Mouse (Mus musculus) forebrain, embryonic 12.5 days (tissue): Measurements from ENCODE around the gene Zfp629. TPM values are rescaled to one million over a fixed set of nuclear protein-coding genes. Genes with fewer than 3 reads are reported as not detected.

ENCODE experiments used
- ATAC-seq: fragments of 200-750 bp; cut with Nextera tagmentation; 2 replicates; pipeline ENCODE4 v1.8.0; 2017; ENCODE audit warnings: moderate TSS enrichment; ENCODE audit not compliant: low FRiP score
- H3K27ac ChIP-seq: fragments of 300-500 bp; sonication (generic); 2 replicates; pipeline ENCODE4 v1.5.1; 2016; ENCODE audit warnings: mild to moderate bottlenecking
- H3K27me3 ChIP-seq: fragments of 300-500 bp; sonication (generic); 2 replicates; pipeline ENCODE4 v1.6.1; 2016; ENCODE audit warnings: mild to moderate bottlenecking
- H3K36me3 ChIP-seq: fragments of 300-500 bp; sonication (generic); replicated peaks from 2 replicates; pipeline ENCODE4 v1.6.1; 2016; ENCODE audit warnings: mild to moderate bottlenecking
- H3K4me1 ChIP-seq: fragments of 300-500 bp; sonication (generic); 2 replicates; pipeline ENCODE4 v1.6.1; 2016
- H3K4me2 ChIP-seq: fragments of 300-500 bp; sonication (generic); 2 replicates; pipeline ENCODE4 v1.6.1; 2016; ENCODE audit warnings: mild to moderate bottlenecking, moderate library complexity
- H3K4me3 ChIP-seq: fragments of 300-500 bp; sonication (generic); replicated peaks from 2 replicates; pipeline ENCODE4 v1.5.1; 2016; ENCODE audit warnings: mild to moderate bottlenecking
- H3K9ac ChIP-seq: fragments of 300-500 bp; sonication (generic); 2 replicates; pipeline ENCODE4 v1.6.1; 2016; ENCODE audit warnings: mild to moderate bottlenecking
- H3K9me3 ChIP-seq: fragments of 300-500 bp; sonication (generic); 2 replicates; pipeline ENCODE4 v1.6.1; 2016
- WGBS: fragments of 180-500 bp; shearing (Covaris S2); methylation state at CpG from one replicate; pipeline ENCODE4 v1.1.7; 2016; 5-methylcytosine and 5-hydroxymethylcytosine counted together
- polyA plus RNA-seq: library from polyadenylated mRNA; unstranded; fragments of >200 nt; fragmentation: Nextera tagmentation; extraction: Ambion mirVana; gene quantifications from 2 replicates; pipeline ENCODE4 v1.2.1, GENCODE M21; 2016

The Zfp629 gene
- polyA plus RNA-seq, 1 experiment from 2014 or later = 31.7 TPM

DNA sequence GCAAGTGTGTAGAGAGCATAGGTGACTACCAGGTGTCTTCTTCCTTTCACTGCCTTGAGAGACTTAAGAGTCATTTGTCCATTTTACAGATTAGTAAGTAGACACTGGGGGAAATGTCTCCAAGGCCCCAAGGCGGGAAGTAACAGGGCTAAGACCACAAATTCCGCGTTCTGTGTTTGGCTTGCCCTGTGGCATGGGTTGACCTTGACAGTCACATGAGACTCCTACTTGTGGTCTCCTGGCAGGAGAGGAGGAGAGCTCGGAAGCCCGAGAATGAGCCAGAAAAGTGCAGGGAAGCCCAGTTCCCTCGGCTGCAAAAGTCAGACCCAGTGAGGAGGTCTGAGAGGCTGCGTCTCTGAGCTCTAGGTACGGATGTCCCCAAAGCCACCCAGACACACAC, 2.1 kb downstream of the Zfp629 start:
- Histone ChIP-seq H3K4me1 (peaks cover 30% of the 10 kb centered on the region), H3K27ac (no peak overlapping the region), H3K9ac (peak overlapping the region; percentile 98; the same call in 1 of the 2 replicates), H3K36me3 (peaks cover 46% of the 10 kb centered on the region), H3K4me2 (peak overlapping the region; percentile 90), H3K27me3 (no peaks in the 10 kb centered on the region), H3K9me3 (no peaks in the 10 kb centered on the region), H3K4me3 (peak overlapping the region; percentile 100)
- 90% methylated on average over 8 of the region's 8 CpGs for WGBS
- no peak for ATAC-seq

DNA sequence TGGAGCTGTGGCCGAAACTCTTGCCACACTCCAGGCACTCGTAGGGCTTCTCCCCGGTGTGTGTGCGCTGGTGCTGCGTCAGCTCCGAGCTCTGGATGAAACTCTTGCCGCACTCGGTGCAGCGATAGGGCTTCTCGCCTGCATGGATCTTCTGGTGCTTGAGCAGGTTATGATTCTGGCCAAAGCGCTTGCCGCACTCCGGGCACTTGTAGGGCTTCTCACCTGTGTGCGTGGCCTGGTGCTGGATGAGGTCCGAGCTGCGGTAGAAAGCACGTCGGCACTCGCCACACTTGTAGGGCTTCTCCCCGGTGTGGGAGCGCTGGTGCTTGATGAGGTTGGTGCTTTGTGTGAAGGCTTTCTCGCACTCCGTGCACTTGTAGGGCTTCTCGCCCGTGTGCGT, 4.0 kb downstream of the Zfp629 start:
- Histone ChIP-seq H3K9me3 (no peaks in the 10 kb centered on the region), H3K9ac (no peak overlapping the region), H3K4me1 (peaks cover 21% of the 10 kb centered on the region), H3K27ac (no peak overlapping the region), H3K27me3 (no peaks in the 10 kb centered on the region), H3K36me3 (peaks cover 65% of the 10 kb centered on the region), H3K4me3 (no peak overlapping the region), H3K4me2 (no peak overlapping the region)
- WGBS = 97% methylated on average over 26 of the region's 26 CpGs
- ATAC-seq = no peak

DNA sequence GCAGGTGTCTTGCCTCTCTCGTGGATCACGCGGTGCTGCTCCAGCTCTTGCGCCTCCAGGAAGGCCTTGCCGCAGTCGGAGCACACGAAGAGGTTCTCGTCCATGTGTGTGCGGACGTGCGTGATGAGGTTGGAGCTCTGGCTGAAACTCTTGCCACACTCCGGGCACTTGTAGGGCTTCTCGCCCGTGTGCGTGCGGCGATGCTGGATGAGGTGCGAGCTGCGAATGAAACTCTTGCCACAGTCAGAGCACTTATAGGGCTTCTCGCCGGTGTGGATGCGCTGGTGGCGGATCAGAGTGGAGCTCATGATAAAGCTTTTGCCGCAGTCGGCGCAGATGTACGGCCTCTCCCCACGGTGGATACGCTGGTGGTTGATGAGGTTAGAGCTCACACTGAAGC, 4.6 kb downstream of the Zfp629 start:
- 98% methylated on average over 29 of the region's 29 CpGs for WGBS
- H3K9me3 ChIP-seq = no peaks in the 10 kb centered on the region
- no peak overlapping the region for H3K27ac ChIP-seq
- no peak overlapping the region for H3K9ac ChIP-seq
- ATAC-seq = no peak
- H3K4me1 ChIP-seq = peaks cover 16% of the 10 kb centered on the region
- H3K4me3 ChIP-seq = no peak overlapping the region
- peaks cover 70% of the 10 kb centered on the region for H3K36me3 ChIP-seq
- H3K27me3 ChIP-seq = no peaks in the 10 kb centered on the region
- H3K4me2 ChIP-seq = no peak overlapping the region

DNA sequence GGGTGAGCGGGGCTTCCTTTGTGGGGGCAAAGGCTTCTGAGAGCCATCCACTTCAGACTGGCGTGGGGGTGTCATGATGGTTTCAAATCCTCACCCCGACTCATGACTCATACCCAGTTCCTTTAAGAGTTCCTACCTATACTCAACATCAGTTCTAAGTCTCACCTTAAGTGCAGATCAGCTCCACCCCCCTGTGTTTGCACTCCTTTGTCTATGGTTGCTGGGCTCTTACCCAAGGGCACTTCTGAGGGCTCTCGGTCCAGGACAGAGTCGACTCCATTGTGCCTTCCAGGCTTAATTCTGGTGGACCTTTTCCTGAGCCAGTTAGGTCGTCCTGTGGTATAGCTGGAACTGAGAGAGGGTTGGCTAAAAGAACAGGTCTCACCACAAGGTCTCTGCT, 8.4 kb downstream of the Zfp629 start:
- H3K9ac ChIP-seq = no peak overlapping the region
- H3K36me3 ChIP-seq = peaks cover 92% of the 10 kb centered on the region
- H3K4me1 ChIP-seq = no peaks in the 10 kb centered on the region
- no peaks in the 10 kb centered on the region for H3K27me3 ChIP-seq
- no peaks in the 10 kb centered on the region for H3K9me3 ChIP-seq
- H3K4me2 ChIP-seq = no peak overlapping the region
- no peak for ATAC-seq
- no peak overlapping the region for H3K27ac ChIP-seq
- WGBS = 84% methylated on average over 6 of the region's 6 CpGs
- H3K4me3 ChIP-seq = no peak overlapping the region

DNA sequence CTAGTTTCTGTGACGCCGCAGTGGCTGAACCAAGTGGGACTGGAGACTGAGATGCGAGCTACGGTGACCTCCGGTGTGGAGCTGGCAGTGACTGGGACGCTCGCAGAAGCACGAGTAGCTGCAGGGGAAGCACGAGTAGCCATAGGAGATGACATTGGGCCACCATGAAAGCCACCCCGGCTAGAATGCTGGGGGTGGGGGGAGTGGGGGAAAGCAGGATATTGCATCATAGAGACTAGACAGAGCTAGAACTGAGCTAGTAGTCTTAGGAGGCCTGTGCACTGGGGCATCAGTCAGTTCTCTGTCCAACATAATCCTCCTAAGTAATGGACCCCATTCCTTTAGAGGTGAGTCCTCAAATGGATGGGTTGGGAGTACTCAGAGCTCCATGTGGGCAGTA, 11.3 kb downstream of the Zfp629 start:
- H3K36me3 ChIP-seq = peaks cover 92% of the 10 kb centered on the region
- H3K4me2 ChIP-seq = no peak overlapping the region
- H3K9ac ChIP-seq = no peak overlapping the region
- no peak overlapping the region for H3K4me3 ChIP-seq
- 92% methylated on average over 10 of the region's 10 CpGs for WGBS
- ATAC-seq = no peak
- H3K4me1 ChIP-seq = no peaks in the 10 kb centered on the region
- H3K27ac ChIP-seq = no peak overlapping the region
- no peaks in the 10 kb centered on the region for H3K9me3 ChIP-seq
- no peaks in the 10 kb centered on the region for H3K27me3 ChIP-seq

DNA sequence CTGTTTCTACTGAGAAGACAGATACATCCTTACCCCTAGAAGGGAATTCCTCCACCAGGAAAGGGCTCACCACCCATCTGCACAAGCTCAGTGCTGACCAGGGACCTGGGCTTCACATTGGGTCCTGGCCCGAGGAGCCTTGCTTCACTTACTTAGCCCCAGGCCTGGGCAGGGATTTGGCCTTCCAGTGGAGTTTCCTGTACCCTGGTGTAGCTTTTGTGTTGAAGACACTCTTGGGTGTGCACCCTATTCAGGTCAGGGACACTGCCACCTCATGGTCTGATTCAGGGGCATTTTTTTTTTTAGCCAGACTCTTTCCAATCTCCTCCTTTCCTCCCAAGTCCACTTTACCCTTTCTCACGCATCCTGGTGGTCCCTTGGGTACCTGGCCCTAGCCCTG, 12.7 kb downstream of the Zfp629 start:
- H3K4me1 ChIP-seq = no peaks in the 10 kb centered on the region
- H3K9me3 ChIP-seq = no peaks in the 10 kb centered on the region
- H3K27ac ChIP-seq = no peak overlapping the region
- peaks cover 91% of the 10 kb centered on the region for H3K36me3 ChIP-seq
- ATAC-seq = no peak
- no peaks in the 10 kb centered on the region for H3K27me3 ChIP-seq
- 88% methylated on average over 2 of the region's 2 CpGs for WGBS
- H3K4me2 ChIP-seq = no peak overlapping the region
- H3K4me3 ChIP-seq = no peak overlapping the region
- H3K9ac ChIP-seq = no peak overlapping the region

DNA sequence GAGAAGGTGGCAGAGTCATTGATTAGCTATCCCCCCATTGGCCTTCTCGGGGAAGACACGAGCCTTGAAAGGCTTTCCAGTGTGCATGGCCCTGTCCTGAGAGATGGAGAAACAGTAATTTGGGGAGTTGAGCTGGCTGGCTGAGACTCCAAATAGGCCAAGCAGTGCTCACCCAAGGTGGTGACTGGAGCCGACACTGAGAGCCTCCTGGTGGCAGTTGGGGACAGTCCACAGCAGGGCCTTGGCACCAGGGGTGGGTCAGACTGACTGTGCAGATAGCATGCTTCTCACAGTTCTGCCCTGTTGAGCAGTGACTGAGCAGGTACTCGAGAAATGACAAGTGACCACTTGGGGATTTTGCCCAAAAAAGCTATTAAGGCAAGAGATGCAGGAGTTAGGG, 13.9 kb downstream of the Zfp629 start:
- Histone ChIP-seq H3K9ac (no peak overlapping the region), H3K27me3 (no peaks in the 10 kb centered on the region), H3K36me3 (peaks cover 91% of the 10 kb centered on the region), H3K4me3 (no peak overlapping the region), H3K4me1 (no peaks in the 10 kb centered on the region), H3K9me3 (no peaks in the 10 kb centered on the region), H3K27ac (no peak overlapping the region), H3K4me2 (no peak overlapping the region)
- WGBS = 89% methylated on average over 4 of the region's 4 CpGs
- no peak for ATAC-seq

DNA sequence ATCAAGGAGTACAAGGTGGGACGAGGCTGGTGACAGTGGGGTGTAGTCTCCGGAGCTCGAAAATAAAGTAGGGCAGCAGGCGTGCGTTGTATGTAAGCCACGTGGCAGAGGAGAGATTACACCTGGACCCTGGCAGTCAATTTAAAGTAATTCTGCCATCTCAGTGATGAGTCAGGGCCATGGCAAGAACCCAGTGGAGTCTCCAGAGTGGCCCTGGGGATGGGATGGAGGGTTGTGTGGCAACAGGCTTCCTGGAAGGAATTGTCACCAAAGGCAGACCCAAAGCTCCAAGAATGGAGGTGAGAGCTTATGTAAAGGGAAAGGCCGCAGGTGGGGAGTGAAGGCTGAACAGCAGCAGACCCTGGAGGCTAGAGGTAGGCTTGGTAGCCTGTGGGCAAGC, 15.0 kb downstream of the Zfp629 start:
- Histone ChIP-seq H3K27me3 (no peaks in the 10 kb centered on the region), H3K9ac (no peak overlapping the region), H3K4me2 (no peak overlapping the region), H3K27ac (no peak overlapping the region), H3K9me3 (no peaks in the 10 kb centered on the region), H3K36me3 (peaks cover 94% of the 10 kb centered on the region), H3K4me1 (no peaks in the 10 kb centered on the region), H3K4me3 (no peak overlapping the region)
- 95% methylated on average over 7 of the region's 7 CpGs for WGBS
- ATAC-seq = no peak

DNA sequence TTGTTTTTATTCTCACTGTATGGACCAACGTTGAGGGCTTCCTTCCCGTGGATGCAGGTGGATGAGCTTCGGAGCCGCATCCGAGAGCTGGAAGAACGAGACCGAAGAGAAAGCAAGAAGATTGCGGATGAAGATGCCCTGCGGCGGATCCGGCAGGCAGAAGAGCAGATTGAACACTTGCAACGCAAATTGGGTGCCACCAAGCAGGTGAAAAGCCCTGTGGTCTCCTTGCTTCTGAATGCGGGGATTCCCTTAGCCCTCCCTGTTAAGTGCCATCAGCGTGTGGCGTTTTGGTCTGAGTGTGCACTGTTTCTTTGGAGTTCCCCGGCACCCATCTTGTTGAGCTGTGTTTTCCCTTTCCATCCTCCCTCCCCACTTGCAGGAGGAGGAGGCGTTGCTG, 18.9 kb downstream of the Zfp629 start:
- no peak overlapping the region for H3K4me3 ChIP-seq
- H3K36me3 ChIP-seq = peaks cover 99% of the 10 kb centered on the region
- no peak overlapping the region for H3K9ac ChIP-seq
- no peak for ATAC-seq
- H3K27ac ChIP-seq = no peak overlapping the region
- H3K4me2 ChIP-seq = no peak overlapping the region
- no peaks in the 10 kb centered on the region for H3K4me1 ChIP-seq
- 97% methylated on average over 17 of the region's 17 CpGs for WGBS
- no peaks in the 10 kb centered on the region for H3K9me3 ChIP-seq
- no peaks in the 10 kb centered on the region for H3K27me3 ChIP-seq

DNA sequence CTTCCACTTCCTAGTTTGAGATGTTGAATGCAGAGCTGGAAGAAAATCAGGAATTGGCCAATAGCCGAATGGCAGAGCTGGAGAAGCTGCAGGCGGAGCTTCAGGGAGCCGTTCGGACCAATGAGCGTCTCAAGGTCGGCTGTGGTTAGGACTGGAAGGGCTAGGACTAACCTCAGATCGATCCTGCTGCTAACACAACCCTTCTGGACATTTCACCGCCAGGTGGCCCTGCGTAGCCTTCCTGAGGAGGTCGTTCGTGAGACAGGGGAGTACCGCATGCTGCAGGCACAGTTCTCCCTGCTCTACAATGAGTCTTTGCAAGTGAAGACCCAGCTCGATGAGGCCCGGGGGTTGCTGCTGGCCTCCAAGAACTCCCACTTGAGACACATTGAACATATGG, 23.0 kb downstream of the Zfp629 start:
- no peak for ATAC-seq
- H3K27ac ChIP-seq = no peak overlapping the region

DNA sequence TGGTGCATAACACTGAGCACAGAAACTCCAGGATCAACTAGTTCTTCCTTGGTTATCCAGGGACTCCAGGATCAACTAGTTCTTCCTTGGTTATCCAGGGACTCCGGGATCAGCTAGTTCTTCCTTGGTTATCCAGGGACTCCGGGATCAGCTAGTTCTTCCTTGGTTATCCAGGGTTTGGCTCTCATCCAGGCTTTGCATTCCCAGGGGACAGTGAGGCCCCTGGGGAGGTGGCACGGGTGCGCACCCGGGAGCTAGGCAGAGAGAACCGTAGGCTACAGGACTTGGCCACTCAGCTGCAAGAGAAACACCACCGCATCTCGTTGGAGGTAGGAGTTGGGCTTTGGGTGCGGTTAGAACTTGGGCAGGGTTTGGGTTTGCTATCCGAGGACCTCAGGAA, 24.5 kb downstream of the Zfp629 start:
- ATAC-seq = no peak
- H3K27me3 ChIP-seq = no peaks in the 10 kb centered on the region
- no peak overlapping the region for H3K27ac ChIP-seq
- 95% methylated on average over 10 of the region's 10 CpGs for WGBS
- H3K9ac ChIP-seq = no peak overlapping the region
- peaks cover 18% of the 10 kb centered on the region for H3K4me1 ChIP-seq
- H3K36me3 ChIP-seq = peaks cover 64% of the 10 kb centered on the region
- no peak overlapping the region for H3K4me2 ChIP-seq
- no peak overlapping the region for H3K4me3 ChIP-seq
- no peaks in the 10 kb centered on the region for H3K9me3 ChIP-seq

More for the DNA sequence above, 23.0 kb downstream of the Zfp629 start:
- Histone ChIP-seq H3K36me3 (peaks cover 79% of the 10 kb centered on the region), H3K9ac (no peak overlapping the region), H3K4me2 (no peak overlapping the region), H3K9me3 (no peaks in the 10 kb centered on the region), H3K4me3 (no peak overlapping the region), H3K27me3 (no peaks in the 10 kb centered on the region), H3K4me1 (peaks cover 11% of the 10 kb centered on the region)
- WGBS = 92% methylated on average over 14 of the region's 14 CpGs

DNA sequence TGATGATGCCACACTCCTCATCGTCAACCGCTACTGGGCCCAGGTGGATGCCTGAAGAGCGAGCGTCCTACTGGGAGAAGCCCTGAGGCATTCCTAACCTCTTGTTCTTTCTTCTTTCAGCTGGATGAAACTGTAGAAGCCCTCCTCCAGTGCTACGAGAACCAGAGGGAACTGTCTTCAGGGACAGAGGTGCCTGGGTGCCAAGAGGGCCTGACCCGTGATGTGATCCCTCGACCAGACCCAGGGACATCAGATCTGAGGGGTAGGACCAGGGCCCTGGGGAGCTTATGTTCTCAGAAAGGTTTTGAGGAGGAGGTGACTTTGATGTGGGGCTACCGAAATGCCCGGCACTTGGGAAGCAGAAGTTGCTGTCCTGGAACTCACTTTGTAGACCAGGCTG, 26.0 kb downstream of the Zfp629 start:
- ATAC-seq = no peak
- WGBS = 93% methylated on average over 9 of the region's 9 CpGs
- Histone ChIP-seq H3K9me3 (no peaks in the 10 kb centered on the region), H3K36me3 (peaks cover 55% of the 10 kb centered on the region), H3K4me2 (peak overlapping the region; percentile 89), H3K9ac (0 out of 2 replicates have a peak overlapping the region, but pooled peaks have one; percentile 76), H3K4me1 (peaks cover 18% of the 10 kb centered on the region), H3K27me3 (no peaks in the 10 kb centered on the region), H3K4me3 (peak overlapping the region; percentile 90), H3K27ac (no peak overlapping the region)

DNA sequence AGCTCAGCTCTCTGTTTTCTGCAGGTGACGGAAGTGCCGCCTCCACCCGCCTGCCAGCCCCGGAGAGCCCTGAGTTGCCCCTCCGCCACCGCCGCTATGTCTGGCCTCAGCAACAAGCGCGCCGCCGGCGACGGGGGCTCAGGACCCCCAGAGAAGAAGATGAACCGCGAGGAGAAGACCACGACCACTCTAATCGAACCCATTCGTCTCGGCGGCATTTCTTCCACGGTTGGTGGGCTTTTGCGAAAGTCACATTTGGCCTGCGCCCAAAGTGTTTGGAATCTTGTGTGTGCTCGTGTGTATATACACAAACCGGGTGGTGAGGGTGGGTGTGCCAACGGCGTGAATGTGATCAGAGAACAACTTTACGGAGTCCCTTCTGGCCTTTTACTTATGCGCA, 26.7 kb downstream of the Zfp629 start:
- H3K9me3 ChIP-seq = no peaks in the 10 kb centered on the region
- peaks cover 55% of the 10 kb centered on the region for H3K36me3 ChIP-seq
- peak overlapping the region; percentile 59; the same call in 1 of the 2 replicates for H3K27ac ChIP-seq
- H3K9ac ChIP-seq = peak overlapping the region; percentile 76
- H3K27me3 ChIP-seq = no peaks in the 10 kb centered on the region
- H3K4me3 ChIP-seq = peak overlapping the region; percentile 90
- no peak for ATAC-seq
- whole genome bisulfite sequencing = 7% methylated on average over 29 of the region's 29 CpGs
- H3K4me1 ChIP-seq = peaks cover 18% of the 10 kb centered on the region
- H3K4me2 ChIP-seq = peak overlapping the region; percentile 89
